Mouse (Mus musculus): Measurements from ENCODE around the gene Hist1h2ab.

The Hist1h2ab gene

GRCm38 (mm10) chr13:23738677-23739068, 12.3 kb upstream of the Hist1h2ab start, which contains the start of gene Hist1h1c:
Gene Hist1h1c, plus strand, starts transcription at chr13:23738808.
- peak; percentile 95 for DNase-seq

GRCm38 (mm10) chr13:23739069-23739921, 11.6 kb upstream of the Hist1h2ab start:
- DNase-seq = peak; percentile 95

GRCm38 (mm10) chr13:23739922-23740252, 11.0 kb upstream of the Hist1h2ab start:
- no peak for DNase-seq

- no peak for DNase-seq
Observed at GRCm38 (mm10) chr13:23740256-23740840, 10.6 kb upstream of the Hist1h2ab start.

GRCm38 (mm10) chr13:23740910-23741309, 10.0 kb upstream of the Hist1h2ab start:
- no peak for DNase-seq

- DNase-seq = no peak
Observed at GRCm38 (mm10) chr13:23742007-23742406, 8.9 kb upstream of the Hist1h2ab start.

- peak; percentile 11 for DNase-seq
Observed at GRCm38 (mm10) chr13:23743215-23743614, 7.7 kb upstream of the Hist1h2ab start.

- DNase-seq = no peak
Observed at GRCm38 (mm10) chr13:23743963-23744362, 7.0 kb upstream of the Hist1h2ab start.

GRCm38 (mm10) chr13:23744421-23745380, 6.2 kb upstream of the Hist1h2ab start:
- no peak for DNase-seq

- DNase-seq = peak; percentile 96
Observed at GRCm38 (mm10) chr13:23745381-23746161, 5.4 kb upstream of the Hist1h2ab start, which contains the start of gene Hist1h3c. Gene Hist1h3c, minus strand, starts transcription at chr13:23745602.

- peak; percentile 97 for DNase-seq
Observed at GRCm38 (mm10) chr13:23746201-23747080, 4.5 kb upstream of the Hist1h2ab start, which contains the start of gene Hist1h2bb. Gene Hist1h2bb, plus strand, starts transcription at chr13:23746734.

- DNase-seq = peak; percentile 56
Observed at GRCm38 (mm10) chr13:23747081-23747891, 3.6 kb upstream of the Hist1h2ab start.

GRCm38 (mm10) chr13:23747892-23748288, 3.0 kb upstream of the Hist1h2ab start:
- DNase-seq = no peak

GRCm38 (mm10) chr13:23749563-23750121, 1.3 kb upstream of the Hist1h2ab start:
- DNase-seq = no peak

GRCm38 (mm10) chr13:23751478-23751956, 591 bp downstream of the Hist1h2ab start:
- DNase-seq = no peak

GRCm38 (mm10) chr13:23752067-23752741, 1.3 kb downstream of the Hist1h2ab start, which contains the start of gene Hist1h3b:
Gene Hist1h3b, plus strand, starts transcription at chr13:23752267.
- DNase-seq = peak; percentile 96

GRCm38 (mm10) chr13:23752742-23753172, 1.8 kb downstream of the Hist1h2ab start:
- DNase-seq = no peak

GRCm38 (mm10) chr13:23753314-23754078, 2.6 kb downstream of the Hist1h2ab start:
- no peak for DNase-seq
